Mouse (Mus musculus) bone marrow macrophage, adult 2 months (primary cell): Measurements from ENCODE around the gene Havcr2.

ENCODE experiments used
- CTCF ChIP-seq: IDR thresholded peaks from 2 replicates; pipeline ENCODE4 v1.5.1; 2012; ENCODE audit warnings: low read depth, mild to moderate bottlenecking, low read length, moderate library complexity
- POLR2A ChIP-seq: IDR thresholded peaks from 2 replicates; pipeline ENCODE4 v1.6.1; 2012; ENCODE audit warnings: mild to moderate bottlenecking, low read depth, low read length, borderline replicate concordance

- TF ChIP-seq CTCF (no peak), POLR2A (no peak)
These were observed 7.2 kb downstream of the Havcr2 start for GRCm38 (mm10) chr11:46461931-46462330.
